Mouse (Mus musculus) heart, adult 2 months (tissue): ENCODE measurements at regions not wholly inside any gene's neighbourhood (a gene's known extent, or its start where the extent isn't known, plus 50 kb on each side); places are given as distances from the start of the nearest gene placed in this dataset.

Experiments used
- CTCF ChIP-seq: fragments of 200-600 bp; IDR thresholded peaks from 2 replicates; pipeline ENCODE4 v1.8.1; 2022; ENCODE audit warnings: antibody characterized with exemption, mild to moderate bottlenecking, moderate library complexity
- EP300 ChIP-seq: fragments of 200-500 bp; IDR thresholded peaks from 2 replicates; pipeline ENCODE4 v1.6.1; 2011; ENCODE audit warnings: low read depth, low read length, control low read depth; ENCODE audit not compliant: insufficient read depth
- POLR2A ChIP-seq: fragments of 200-500 bp; IDR thresholded peaks from 2 replicates; pipeline ENCODE4 v1.6.1; 2011; ENCODE audit warnings: mild to moderate bottlenecking, low read depth, low read length, control low read depth; ENCODE audit not compliant: insufficient read depth

DNA sequence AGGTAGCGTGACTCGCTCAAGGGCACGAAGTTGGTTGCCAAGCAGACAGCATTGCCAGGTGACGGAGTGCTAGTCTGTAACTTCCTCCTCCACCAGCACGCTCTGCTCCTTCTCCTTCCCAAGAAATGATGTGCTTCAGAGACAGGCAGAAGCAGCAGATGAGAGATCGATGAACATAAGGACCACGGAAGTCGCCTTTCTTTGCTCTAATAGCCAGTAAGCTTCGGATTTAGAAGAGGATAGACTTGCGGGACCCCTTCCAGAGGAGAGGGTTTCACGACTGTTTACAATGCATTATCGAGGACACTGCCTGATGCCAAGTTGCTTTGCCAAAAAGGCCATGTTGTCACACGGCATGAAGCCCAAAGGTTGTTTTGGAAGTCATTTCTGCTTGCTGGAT, 199.2 kb downstream of the Spry2 start:
- TF ChIP-seq CTCF (no peak), POLR2A (no peak), EP300 (no peak)
